Mouse (Mus musculus) kidney, embryonic 16.5 days (tissue): ENCODE data around the gene Nrxn3. TPM values are rescaled to one million over a fixed set of nuclear protein-coding genes. Genes with fewer than 3 reads are reported as not detected.

ENCODE experiments used
- ATAC-seq: fragments of 200-750 bp; cut with Nextera tagmentation; 2 replicates; pipeline ENCODE4 v1.8.0; 2017; ENCODE audit warnings: moderate TSS enrichment; ENCODE audit not compliant: low FRiP score, low TSS enrichment
- H3K27ac ChIP-seq: fragments of 300-500 bp; sonication (generic); 2 replicates; pipeline ENCODE4 v1.5.1; 2014; ENCODE audit warnings: low read length
- H3K27me3 ChIP-seq: fragments of 300-500 bp; sonication (generic); 2 replicates; pipeline ENCODE4 v1.6.1; 2014; ENCODE audit warnings: low read length, control low read depth, mixed read lengths; ENCODE audit not compliant: insufficient read depth
- H3K36me3 ChIP-seq: fragments of 300-500 bp; sonication (generic); 2 replicates; pipeline ENCODE4 v1.6.1; 2014; ENCODE audit warnings: low read length, control low read depth, mixed read lengths; ENCODE audit not compliant: insufficient read depth
- H3K4me1 ChIP-seq: fragments of 300-500 bp; sonication (generic); 2 replicates; pipeline ENCODE4 v1.6.1; 2014; ENCODE audit warnings: low read length, control low read depth, mixed read lengths; ENCODE audit not compliant: insufficient read depth
- H3K4me2 ChIP-seq: fragments of 300-500 bp; sonication (generic); replicated peaks from 2 replicates; pipeline ENCODE4 v1.6.1; 2014; ENCODE audit warnings: low read depth, low read length
- H3K4me3 ChIP-seq: fragments of 300-500 bp; sonication (generic); 2 replicates; pipeline ENCODE4 v1.5.1; 2014; ENCODE audit warnings: mild to moderate bottlenecking, low read length
- H3K9ac ChIP-seq: fragments of 300-500 bp; sonication (generic); replicated peaks from 2 replicates; pipeline ENCODE4 v1.6.1; 2014; ENCODE audit warnings: low read length
- H3K9me3 ChIP-seq: fragments of 300-500 bp; sonication (generic); 2 replicates; pipeline ENCODE4 v1.6.1; 2016; ENCODE audit warnings: low read length, control low read depth
- WGBS: fragments of 180-500 bp; shearing (Covaris S2); extraction: QIAGEN DNeasy Blood & Tissue Kit; methylation state at CpG from one replicate; pipeline ENCODE4 v1.1.7; 2014; 5-methylcytosine and 5-hydroxymethylcytosine counted together
- polyA plus RNA-seq: library from polyadenylated mRNA; unstranded; fragments of >200 nt; fragmentation: Nextera tagmentation; extraction: Ambion mirVana; gene quantifications from 2 replicates; pipeline ENCODE4 v1.2.1, GENCODE M21; 2015

Gene Nrxn3
- polyA plus RNA-seq, 1 experiment from 2014 or later: 5.1 TPM

DNA sequence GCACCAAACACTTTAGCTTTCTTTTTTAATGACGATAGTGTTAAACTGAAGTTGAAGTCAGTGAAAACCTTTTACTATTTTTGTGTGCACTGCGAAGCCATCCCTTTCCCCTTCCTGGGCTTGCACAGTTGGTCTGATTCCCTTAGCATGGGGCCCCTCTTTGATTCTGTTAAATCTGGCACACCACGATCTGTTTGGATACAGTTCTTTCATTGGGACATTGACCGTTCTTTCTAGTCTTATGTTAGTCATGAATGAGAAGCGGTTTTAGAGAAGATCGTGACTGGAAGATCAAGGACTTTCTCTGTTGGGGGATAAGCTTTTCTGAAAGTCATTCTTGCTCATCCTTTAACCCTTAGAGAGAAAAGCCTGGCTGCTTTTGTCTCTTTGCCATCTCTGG lies 118.7 kb downstream of the Nrxn3 start:
- H3K4me3 ChIP-seq: no peak overlapping the region
- H3K36me3 ChIP-seq: no peaks in the 10 kb centered on the region
- H3K9me3 ChIP-seq: no peaks in the 10 kb centered on the region
- no peak overlapping the region for H3K9ac ChIP-seq
- H3K4me2 ChIP-seq: no peak overlapping the region
- H3K27ac ChIP-seq: no peak overlapping the region
- no peak for ATAC-seq
- no peaks in the 10 kb centered on the region for H3K4me1 ChIP-seq
- WGBS: 88% methylated on average over 6 of the region's 6 CpGs
- H3K27me3 ChIP-seq: no peaks in the 10 kb centered on the region

DNA sequence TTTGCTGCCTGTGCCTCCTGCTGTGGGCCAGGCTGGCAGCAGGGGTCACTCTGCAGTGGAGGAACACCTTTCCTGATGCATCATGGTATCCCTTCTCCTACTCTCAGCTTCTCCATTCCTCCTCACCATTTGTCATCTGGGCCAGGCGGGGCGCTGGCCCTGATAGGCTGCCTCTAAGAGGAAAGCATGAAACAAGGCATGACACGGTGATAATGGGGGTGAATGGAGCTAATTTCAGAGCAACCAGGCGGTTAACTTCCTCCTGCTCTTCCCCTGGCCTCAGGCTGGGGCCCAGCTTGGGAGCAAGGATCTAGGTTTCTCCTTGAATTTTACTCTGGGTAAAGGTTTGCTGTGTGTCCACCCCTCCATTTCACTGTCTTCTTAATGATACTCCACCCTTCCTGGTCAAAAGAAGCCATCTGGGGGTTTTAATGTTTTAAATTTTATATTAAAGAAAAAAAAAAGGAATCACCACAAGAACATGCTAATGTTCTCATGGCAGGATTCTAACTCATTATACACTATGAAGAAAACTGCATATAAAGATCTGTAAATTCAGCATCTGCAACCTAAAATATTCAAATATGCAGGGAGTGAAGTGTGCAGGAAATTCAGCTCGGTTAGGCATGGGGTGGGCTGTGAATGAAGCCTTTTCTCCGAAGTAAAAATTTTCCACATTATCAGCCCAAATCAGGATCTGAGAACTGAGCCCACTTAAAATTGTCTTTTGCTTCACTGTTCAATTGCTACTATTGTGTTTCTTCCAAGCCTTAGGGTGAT lies 127.9 kb downstream of the Nrxn3 start:
- Histone ChIP-seq H3K4me1 (no peaks in the 10 kb centered on the region), H3K9ac (no peak overlapping the region), H3K36me3 (no peaks in the 10 kb centered on the region), H3K27me3 (no peaks in the 10 kb centered on the region), H3K27ac (no peak overlapping the region), H3K9me3 (no peaks in the 10 kb centered on the region), H3K4me2 (no peak overlapping the region), H3K4me3 (no peak overlapping the region)
- WGBS: 39% methylated on average over 6 of the region's 6 CpGs
- ATAC-seq: no peak

DNA sequence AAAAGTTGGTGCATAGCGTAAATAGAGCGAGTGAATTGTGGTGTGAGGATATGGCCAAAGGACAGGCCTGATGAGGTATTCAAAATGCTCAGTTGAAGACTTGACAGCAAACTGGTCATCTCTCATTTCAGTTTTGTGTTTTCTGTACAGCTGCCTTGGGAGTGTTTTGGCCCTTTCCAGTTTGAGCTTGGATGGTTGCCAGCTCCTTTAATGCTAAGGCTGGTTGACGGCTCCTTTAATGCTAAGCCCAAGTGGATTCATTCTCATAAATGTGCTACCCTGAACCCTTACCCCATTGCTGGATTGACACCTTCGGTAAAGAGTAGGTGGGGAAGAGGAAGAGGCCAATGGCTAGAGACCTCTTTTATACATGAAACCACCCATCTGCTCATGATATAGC lies 131.4 kb downstream of the Nrxn3 start:
- no peaks in the 10 kb centered on the region for H3K27me3 ChIP-seq
- WGBS: 75% methylated on average over 4 of the region's 4 CpGs
- ATAC-seq: no peak

DNA sequence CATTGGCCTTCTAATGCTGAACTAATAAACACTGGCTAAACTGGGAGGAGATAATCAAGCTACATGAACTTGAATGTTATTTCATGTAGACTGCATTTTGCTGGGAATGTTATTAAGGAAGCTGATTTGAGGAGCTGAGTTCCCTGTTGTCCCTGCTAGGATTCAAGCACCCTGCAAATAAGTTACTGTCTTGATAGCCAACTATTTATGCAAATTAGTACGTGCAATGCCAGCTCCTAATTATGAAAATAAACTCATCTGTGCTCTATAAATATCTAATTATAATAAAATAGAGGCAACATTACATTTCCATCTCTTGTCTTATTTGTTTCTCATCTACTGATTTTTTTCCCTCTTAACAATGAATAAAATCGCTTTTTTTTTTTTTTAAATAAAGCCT lies 135.0 kb downstream of the Nrxn3 start:
- Histone ChIP-seq H3K9me3 (no peaks in the 10 kb centered on the region), H3K4me1 (no peaks in the 10 kb centered on the region), H3K4me3 (no peak overlapping the region), H3K27ac (no peak overlapping the region), H3K36me3 (no peaks in the 10 kb centered on the region), H3K4me2 (no peak overlapping the region), H3K9ac (no peak overlapping the region), H3K27me3 (no peaks in the 10 kb centered on the region)
- WGBS: 88% methylated on average over 2 of the region's 2 CpGs
- no peak for ATAC-seq

More for the DNA sequence above, 131.4 kb downstream of the Nrxn3 start:
- Histone ChIP-seq H3K9me3 (no peaks in the 10 kb centered on the region), H3K9ac (no peak overlapping the region), H3K36me3 (no peaks in the 10 kb centered on the region), H3K4me3 (no peak overlapping the region), H3K27ac (no peak overlapping the region), H3K4me2 (no peak overlapping the region), H3K4me1 (no peaks in the 10 kb centered on the region)

DNA sequence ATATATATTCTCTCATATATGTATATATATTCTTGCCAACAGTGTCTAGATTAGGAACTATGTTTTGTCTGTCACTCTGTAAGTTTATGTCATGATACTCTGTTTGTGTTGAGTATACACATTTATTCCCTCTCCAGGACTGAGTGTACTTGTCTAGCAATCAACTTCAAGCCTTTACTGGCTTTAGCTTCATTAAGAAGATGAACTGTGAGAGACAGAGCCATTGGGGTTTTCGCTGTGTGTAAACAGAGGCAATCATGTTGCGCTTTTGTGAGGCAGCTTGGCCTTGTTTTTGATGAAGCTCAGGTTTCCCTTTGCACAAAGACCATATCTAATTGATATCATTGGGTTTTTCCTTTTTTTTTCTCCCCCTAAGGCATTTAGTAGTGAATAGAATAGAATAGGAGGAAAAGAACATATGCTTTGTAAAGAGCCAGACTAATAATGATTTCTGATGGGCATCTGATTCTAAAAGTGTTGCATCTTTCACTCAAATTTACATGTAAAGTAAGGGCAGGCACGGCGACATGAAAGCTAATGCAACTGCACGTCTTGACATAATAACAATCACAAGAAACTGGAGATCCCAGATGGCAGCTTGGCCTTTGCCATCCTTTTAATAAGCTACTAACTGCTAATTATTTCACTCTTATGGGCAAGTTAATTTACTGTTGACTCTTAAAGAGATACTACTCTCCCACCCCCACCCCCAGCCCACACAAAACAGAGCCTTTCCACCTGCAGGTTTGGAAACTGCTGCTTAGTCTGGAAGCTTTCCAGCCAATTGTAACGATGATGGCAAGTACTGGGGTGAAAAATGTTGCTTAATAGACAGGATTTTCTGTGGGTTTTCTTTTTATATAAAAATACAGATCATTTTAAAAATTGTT lies 137.0 kb downstream of the Nrxn3 start:
- H3K36me3 ChIP-seq: no peaks in the 10 kb centered on the region
- ATAC-seq: no peak
- no peak overlapping the region for H3K4me3 ChIP-seq
- no peak overlapping the region for H3K4me2 ChIP-seq
- no peaks in the 10 kb centered on the region for H3K27me3 ChIP-seq
- no peak overlapping the region for H3K27ac ChIP-seq
- no peaks in the 10 kb centered on the region for H3K9me3 ChIP-seq
- 63% methylated on average over 6 of the region's 6 CpGs for WGBS
- H3K9ac ChIP-seq: no peak overlapping the region
- H3K4me1 ChIP-seq: no peaks in the 10 kb centered on the region

DNA sequence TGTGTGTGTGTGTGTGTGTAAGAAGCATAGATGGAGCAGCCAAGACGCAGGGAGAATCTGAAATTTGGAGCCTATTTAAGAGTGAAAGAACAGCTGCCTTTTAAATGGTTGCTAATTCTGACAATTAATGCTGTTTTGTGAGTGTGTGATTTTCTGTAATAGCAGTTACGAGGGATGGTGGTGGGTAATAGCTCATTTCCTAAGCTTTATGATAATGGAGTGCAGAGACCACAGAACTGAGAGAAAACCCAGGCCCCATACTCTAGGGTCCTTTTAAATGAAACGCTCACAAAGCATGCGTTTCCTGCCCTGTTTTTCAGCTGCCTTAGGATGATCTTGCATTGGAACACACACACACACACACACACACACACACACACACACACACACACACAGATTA lies 137.7 kb downstream of the Nrxn3 start:
- Histone ChIP-seq H3K4me3 (no peak overlapping the region), H3K27me3 (no peaks in the 10 kb centered on the region), H3K9me3 (no peaks in the 10 kb centered on the region), H3K9ac (no peak overlapping the region), H3K4me1 (no peaks in the 10 kb centered on the region), H3K36me3 (no peaks in the 10 kb centered on the region), H3K27ac (no peak overlapping the region), H3K4me2 (no peak overlapping the region)
- ATAC-seq: no peak
- 52% methylated on average over 4 of the region's 4 CpGs for WGBS

DNA sequence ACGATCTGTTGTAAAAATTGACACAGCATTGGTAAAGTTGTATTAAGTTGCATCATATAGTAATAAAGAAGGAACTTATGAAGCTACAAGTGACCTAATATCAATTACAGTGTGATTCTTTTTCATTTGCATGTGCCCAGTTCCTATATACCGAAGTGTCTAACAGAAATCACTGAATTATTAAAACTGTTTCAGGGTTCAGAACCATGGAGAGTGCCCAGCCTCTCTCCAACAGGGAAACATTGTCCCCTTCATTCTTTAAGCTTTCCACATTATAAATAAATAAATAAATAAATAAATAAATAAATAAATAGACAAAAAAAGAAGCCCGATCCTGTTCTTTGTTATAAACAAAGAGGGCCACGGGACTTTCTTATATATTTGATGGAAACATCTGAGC lies 140.4 kb downstream of the Nrxn3 start:
- Histone ChIP-seq H3K27me3 (no peaks in the 10 kb centered on the region), H3K9me3 (no peaks in the 10 kb centered on the region), H3K27ac (no peak overlapping the region), H3K36me3 (no peaks in the 10 kb centered on the region), H3K4me1 (no peaks in the 10 kb centered on the region), H3K9ac (no peak overlapping the region), H3K4me3 (no peak overlapping the region), H3K4me2 (no peak overlapping the region)
- 83% methylated on average over 4 of the region's 4 CpGs for WGBS
- ATAC-seq: no peak

DNA sequence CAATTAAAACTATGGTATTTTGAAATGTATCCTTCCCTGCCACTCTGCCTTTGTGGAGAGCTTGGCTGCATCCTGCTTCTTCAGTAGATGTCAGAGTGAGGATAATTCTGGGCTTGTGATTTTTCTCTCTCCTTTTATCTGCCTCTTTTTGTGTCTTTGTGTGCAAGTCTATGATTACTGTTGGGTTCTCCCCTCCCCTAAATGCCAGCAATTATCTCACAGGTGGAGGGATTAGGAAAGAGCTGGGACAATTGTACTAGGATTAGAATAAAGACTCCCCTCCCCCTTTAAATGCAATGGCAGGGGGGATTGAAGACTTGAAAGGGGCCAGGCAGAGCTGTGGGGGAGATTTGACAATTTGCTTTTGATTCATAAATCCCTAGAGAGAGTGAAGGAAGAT lies 145.6 kb downstream of the Nrxn3 start:
- H3K27ac ChIP-seq: no peak overlapping the region
- ATAC-seq: no peak
- no peak overlapping the region for H3K4me2 ChIP-seq
- H3K27me3 ChIP-seq: no peaks in the 10 kb centered on the region
- H3K9me3 ChIP-seq: no peaks in the 10 kb centered on the region
- H3K36me3 ChIP-seq: no peaks in the 10 kb centered on the region
- H3K4me3 ChIP-seq: no peak overlapping the region
- no peak overlapping the region for H3K9ac ChIP-seq
- no peaks in the 10 kb centered on the region for H3K4me1 ChIP-seq

DNA sequence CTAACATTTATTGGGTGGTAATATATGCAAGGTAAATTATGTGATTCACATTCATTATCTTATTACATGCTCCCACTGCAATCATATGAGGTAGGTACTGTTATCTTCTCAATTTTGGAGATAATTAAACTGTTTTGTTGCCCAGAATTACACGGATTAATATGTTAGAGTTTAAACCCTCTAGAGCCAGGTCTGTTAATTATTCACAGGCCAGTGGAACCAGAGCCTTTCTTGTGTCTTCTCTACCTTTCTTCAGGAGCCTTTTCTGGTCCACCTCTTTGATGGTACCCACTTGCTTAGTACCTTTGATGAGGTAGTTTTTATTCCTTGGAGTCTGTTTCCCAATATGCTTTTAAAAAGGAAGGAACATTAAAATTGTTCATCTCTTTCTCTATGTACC lies 174.7 kb downstream of the Nrxn3 start:
- Histone ChIP-seq H3K4me1 (no peaks in the 10 kb centered on the region), H3K36me3 (no peaks in the 10 kb centered on the region), H3K27me3 (no peaks in the 10 kb centered on the region), H3K9me3 (no peaks in the 10 kb centered on the region), H3K4me2 (no peak overlapping the region), H3K9ac (no peak overlapping the region), H3K27ac (no peak overlapping the region), H3K4me3 (no peak overlapping the region)
- WGBS: 41% methylated on average over 1 of the region's 1 CpGs
- ATAC-seq: no peak
